Mouse (Mus musculus): ENCODE results near the gene Me3.

Me3 gene

GRCm38 (mm10) chr7:89837841-89838240 lies 205.6 kb downstream of the Me3 start:
- DNase-seq: no peak

GRCm38 (mm10) chr7:89839721-89840120 lies 207.5 kb downstream of the Me3 start:
- DNase-seq: no peak

DNA sequence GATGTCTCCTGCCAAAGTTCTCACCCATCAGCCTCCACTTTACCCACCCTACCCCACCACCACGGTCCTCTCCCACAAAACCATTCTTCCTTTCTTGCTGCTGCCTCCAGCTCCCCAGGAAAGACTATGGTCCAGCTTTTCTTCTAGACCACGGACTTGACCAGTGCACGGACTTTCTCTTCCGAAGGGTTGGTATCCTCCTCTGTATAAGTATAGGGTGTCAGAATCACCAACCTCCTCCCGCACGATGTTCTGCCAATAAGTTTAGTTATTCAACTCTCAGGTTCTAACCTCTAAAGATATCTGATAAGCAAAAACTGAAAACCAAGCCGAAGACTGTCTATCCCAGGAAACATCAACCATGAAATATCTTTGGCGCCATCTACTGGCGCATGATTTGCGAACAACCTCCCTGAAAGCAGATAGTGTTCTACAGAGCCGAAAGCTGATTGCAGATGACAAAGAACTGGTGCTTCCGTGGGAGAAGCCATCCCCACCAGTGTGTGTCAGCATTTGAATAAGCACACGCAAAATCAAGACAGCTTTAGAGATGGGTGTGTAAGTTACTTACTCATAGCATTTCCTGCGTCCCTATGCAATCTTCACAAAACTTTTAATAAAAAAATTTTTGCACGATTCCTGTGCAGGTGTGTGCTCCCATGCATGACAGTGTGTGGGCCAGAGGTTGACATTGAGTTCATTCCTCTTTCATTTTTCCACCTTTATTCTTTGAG lies 209.6 kb downstream of the Me3 start:
- peak; percentile 80 to 88 for DNase-seq

GRCm38 (mm10) chr7:89842404-89842715 lies 210.2 kb downstream of the Me3 start:
- no peak for DNase-seq

GRCm38 (mm10) chr7:89843121-89843520 lies 210.9 kb downstream of the Me3 start:
- DNase-seq: no peak

- peak; percentile 22 to 27 for DNase-seq
Measured at GRCm38 (mm10) chr7:89843533-89843932, 211.3 kb downstream of the Me3 start.

DNA sequence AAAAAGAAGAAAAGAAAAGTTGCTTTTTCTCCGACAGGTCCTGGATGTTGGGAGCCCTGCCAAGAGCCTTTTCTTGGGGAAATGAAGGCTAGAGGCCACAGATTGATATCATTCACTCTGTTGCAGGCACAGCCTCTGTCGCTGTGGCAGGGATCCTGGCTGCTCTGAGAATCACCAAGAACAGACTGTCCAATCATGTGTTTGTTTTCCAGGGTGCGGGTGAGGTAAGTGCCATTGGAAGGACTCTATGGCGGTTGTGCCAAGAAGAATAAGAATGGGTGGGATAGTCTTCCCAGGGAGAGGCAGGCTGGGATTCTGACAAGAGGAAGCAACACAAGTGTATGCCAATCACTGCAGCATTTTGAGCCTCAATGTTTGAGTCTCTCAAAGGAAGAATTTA lies 213.5 kb downstream of the Me3 start:
- DNase-seq: no peak

GRCm38 (mm10) chr7:89850510-89850909 lies 218.3 kb downstream of the Me3 start:
- DNase-seq: no peak

- no peak for DNase-seq
Measured at GRCm38 (mm10) chr7:89852158-89853095, 220.2 kb downstream of the Me3 start.

- no peak for DNase-seq
Measured at GRCm38 (mm10) chr7:89853131-89853530, 220.9 kb downstream of the Me3 start.

GRCm38 (mm10) chr7:89855196-89855595 lies 223.0 kb downstream of the Me3 start:
- DNase-seq: no peak

DNA sequence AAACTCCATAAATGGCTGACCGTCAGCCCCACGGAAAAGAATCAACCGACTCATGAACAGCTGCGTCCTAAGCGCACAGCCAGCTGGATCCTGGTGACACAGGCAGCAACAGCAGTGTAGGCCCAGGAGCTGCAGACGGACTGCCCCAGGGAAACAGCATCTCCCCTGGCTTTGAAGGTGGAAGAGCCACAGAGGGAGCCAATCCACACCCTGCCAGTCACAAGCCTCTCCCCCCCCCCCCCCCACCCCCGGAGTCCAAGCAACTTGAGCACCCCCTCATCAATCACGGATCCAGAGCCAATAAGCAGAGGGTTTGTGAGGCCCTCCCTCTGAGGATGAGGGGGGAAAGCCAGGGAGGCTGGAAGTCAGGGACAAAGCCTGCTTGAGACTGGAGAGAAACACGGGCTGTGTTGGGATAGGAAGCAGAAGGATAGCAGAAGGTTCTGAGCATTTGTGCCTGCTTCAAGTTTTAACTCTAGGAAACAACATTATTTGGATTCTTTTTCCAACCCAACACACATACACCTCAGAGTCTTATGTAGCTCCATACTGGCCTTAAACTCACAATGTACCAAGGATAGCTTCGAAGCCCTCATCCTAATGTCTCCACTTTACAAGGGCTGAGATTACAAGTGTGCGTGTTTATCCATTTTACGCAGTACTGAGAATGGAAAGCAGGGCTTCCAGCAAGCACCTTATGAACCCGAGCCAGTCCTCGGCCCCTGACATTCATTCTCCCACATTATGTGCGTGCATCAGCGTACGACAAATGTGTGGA lies 224.4 kb downstream of the Me3 start:
- DNase-seq: no peak

GRCm38 (mm10) chr7:89864769-89865168 lies 232.6 kb downstream of the Me3 start:
- DNase-seq: no peak

- no peak for DNase-seq
Measured at GRCm38 (mm10) chr7:89867221-89867620, 235.0 kb downstream of the Me3 start.

DNA sequence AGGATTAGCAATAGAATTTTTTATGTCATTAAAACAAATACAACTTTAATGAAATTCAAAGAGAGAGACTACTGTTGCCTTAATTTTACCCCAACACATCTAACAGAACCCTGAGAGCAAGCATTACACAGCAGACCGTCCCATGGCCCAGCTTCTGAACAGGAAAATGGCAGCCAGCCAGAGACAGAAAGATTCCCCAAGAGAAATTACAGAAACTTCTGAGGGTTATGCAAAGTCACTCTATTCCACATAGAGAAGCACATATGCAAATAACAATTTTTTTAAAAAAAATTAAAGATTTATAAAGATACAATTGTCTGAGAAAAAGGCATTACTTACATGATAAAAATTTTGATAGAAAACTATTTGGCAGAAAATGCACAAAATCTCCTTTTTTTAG lies 247.5 kb downstream of the Me3 start:
- DNase-seq: no peak

GRCm38 (mm10) chr7:89884551-89884950 lies 252.4 kb downstream of the Me3 start:
- no peak for DNase-seq

DNA sequence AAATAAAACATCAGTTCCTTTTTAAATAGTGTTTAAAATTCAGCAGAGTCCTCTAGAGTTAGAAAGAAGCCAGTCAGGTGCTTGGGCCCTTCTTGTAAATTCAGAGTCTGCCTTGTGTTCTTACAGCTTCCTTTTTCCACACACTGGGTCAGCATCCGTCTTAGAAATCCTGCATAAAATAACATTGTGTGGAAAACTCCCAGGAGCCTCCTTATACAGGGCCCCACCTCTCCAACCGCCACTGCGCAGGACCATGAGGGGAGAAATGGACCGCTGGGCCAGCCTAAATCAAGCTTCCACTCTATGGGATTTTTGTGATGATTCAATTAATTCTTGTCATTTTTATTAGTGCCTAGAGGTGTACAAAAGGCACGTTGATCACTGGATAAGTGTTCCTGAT lies 259.2 kb downstream of the Me3 start:
- DNase-seq: no peak

- DNase-seq: peak in 1 of 2 experiments; percentile 7
Measured at GRCm38 (mm10) chr7:89891856-89892255, 259.7 kb downstream of the Me3 start.

DNA sequence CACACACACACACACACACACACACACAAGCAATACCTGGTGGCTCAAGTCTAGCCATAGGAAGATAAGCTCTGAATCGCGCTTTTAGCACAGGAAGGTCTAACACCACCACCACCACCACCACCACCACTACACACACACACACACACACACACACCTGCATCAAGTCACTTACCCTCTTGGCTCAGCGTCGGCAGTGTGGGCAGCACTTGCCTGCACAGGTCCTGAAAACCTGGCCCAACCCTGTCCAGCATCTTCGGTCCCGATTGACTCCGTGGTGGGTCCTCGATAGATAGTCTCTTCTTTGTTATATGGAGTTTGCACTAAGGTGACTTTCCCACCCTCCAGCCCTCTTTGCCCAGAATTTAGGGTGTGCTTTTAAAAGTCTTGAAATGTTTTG lies 270.8 kb downstream of the Me3 start:
- DNase-seq: no peak

DNA sequence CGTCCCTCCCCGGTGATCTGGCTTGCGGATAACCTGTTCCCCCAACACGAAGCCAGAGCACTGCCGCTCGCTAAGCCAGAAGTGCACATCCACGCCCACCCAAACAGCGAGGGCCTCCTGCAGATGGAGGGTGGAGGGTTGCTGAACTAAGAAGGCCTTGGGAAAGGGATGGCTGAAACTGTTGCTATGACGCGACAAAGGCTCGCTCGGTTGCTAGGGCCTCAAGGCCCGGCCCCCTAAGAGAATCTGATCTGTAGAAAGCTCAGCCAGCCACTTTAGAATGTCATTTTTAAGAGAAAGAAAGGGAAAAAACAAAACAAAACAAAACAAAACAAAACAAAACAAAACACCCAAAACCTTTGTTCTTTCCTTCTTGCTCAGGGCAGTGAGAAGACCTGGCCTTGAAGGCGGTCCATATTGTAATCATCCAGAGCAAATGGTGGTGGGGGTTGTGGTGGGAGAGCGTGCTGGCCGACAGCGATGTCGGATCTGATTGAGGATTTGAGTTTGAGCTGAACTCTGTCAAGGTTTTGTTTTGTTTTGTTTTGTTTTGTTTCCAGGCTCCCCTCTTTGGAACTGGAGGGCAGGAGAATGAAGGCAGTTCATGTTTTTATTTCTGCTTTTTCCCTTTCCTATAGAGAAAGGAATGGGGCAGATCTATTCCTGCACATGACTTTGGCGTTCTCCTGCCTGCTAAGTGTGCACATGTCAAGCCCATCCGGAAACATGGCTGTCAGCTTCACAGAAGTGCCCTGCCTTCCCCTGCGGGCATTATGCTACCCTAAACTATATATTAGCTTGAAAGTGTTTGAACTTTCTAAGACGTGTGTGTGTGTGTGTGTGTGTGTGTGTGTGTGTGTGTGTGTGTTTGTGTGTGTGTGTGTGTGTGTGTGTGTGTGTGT lies 271.5 kb downstream of the Me3 start, which contains the start of gene Ccdc81:
Ccdc81 (minus strand) TSS at position 188 of the 902 bp plus-strand sequence.
- no peak for DNase-seq
